Mouse (Mus musculus) stomach, embryonic 15.5 days (tissue): ENCODE measurements at regions not wholly inside any gene's neighbourhood (a gene's known extent, or its start where the extent isn't known, plus 50 kb on each side); places are given as distances from the start of the nearest gene placed in this dataset.

Source experiments
- ATAC-seq: fragments of 200-750 bp; cut with Nextera tagmentation; 2 replicates; pipeline ENCODE4 v1.8.0; 2017; ENCODE audit warnings: low read depth, moderate number of reproducible peaks, moderate TSS enrichment; ENCODE audit not compliant: insufficient read depth, low FRiP score
- H3K27ac ChIP-seq: fragments of 300-500 bp; sonication (generic); 2 replicates; pipeline ENCODE4 v1.5.1; 2015; ENCODE audit warnings: mild to moderate bottlenecking, inconsistent platforms
- H3K27me3 ChIP-seq: fragments of 300-500 bp; sonication (generic); replicated peaks from 2 replicates; pipeline ENCODE4 v1.6.1; 2015; ENCODE audit warnings: inconsistent platforms
- H3K36me3 ChIP-seq: fragments of 300-500 bp; sonication (generic); 2 replicates; pipeline ENCODE4 v1.6.1; 2015; ENCODE audit warnings: inconsistent platforms
- H3K4me1 ChIP-seq: fragments of 300-500 bp; sonication (generic); 2 replicates; pipeline ENCODE4 v1.6.1; 2015; ENCODE audit warnings: inconsistent platforms
- H3K4me2 ChIP-seq: fragments of 300-500 bp; sonication (generic); 2 replicates; pipeline ENCODE4 v1.6.1; 2015; ENCODE audit warnings: mild to moderate bottlenecking, inconsistent platforms
- H3K4me3 ChIP-seq: fragments of 300-500 bp; sonication (generic); replicated peaks from 2 replicates; pipeline ENCODE4 v1.5.1; 2015; ENCODE audit warnings: inconsistent platforms
- H3K9ac ChIP-seq: fragments of 300-500 bp; sonication (generic); 2 replicates; pipeline ENCODE4 v1.6.1; 2015; ENCODE audit warnings: inconsistent platforms
- H3K9me3 ChIP-seq: fragments of 300-500 bp; sonication (generic); 2 replicates; pipeline ENCODE4 v1.6.1; 2016; ENCODE audit warnings: inconsistent platforms
- WGBS: fragments of 180-500 bp; shearing (Covaris S2); methylation state at CpG from one replicate; pipeline ENCODE4 v1.1.7; 2015; 5-methylcytosine and 5-hydroxymethylcytosine counted together

GRCm38 (mm10) chr2:178631966-178632365 lies 201.6 kb downstream of the Cdh26 start:
- no peak for ATAC-seq
- no peaks in the 10 kb centered on the region for H3K9me3 ChIP-seq
- no peak overlapping the region for H3K27ac ChIP-seq
- H3K4me1 ChIP-seq, result peaks cover 34% of the 10 kb centered on the region
- H3K27me3 ChIP-seq, result no peaks in the 10 kb centered on the region
- no peaks in the 10 kb centered on the region for H3K36me3 ChIP-seq
- H3K4me2 ChIP-seq, result no peak overlapping the region
- H3K4me3 ChIP-seq, result no peak overlapping the region
- no peak overlapping the region for H3K9ac ChIP-seq
- WGBS, result 62% methylated on average over 12 of the region's 12 CpGs

GRCm38 (mm10) chr2:178632831-178633585 lies 202.7 kb downstream of the Cdh26 start:
- Histone ChIP-seq H3K27me3 (no peaks in the 10 kb centered on the region), H3K36me3 (no peaks in the 10 kb centered on the region), H3K4me3 (no peak overlapping the region), H3K4me2 (no peak overlapping the region), H3K27ac (no peak overlapping the region), H3K4me1 (peaks cover 28% of the 10 kb centered on the region), H3K9ac (no peak overlapping the region), H3K9me3 (no peaks in the 10 kb centered on the region)
- 76% methylated on average over 13 of the region's 13 CpGs for WGBS
- no peak for ATAC-seq

- no peak overlapping the region for H3K4me3 ChIP-seq
- no peak overlapping the region for H3K4me2 ChIP-seq
- whole genome bisulfite sequencing, result 51% methylated on average over 10 of the region's 10 CpGs
- no peaks in the 10 kb centered on the region for H3K27me3 ChIP-seq
- H3K9me3 ChIP-seq, result no peaks in the 10 kb centered on the region
- H3K36me3 ChIP-seq, result no peaks in the 10 kb centered on the region
- H3K9ac ChIP-seq, result no peak overlapping the region
- ATAC-seq, result no peak
- H3K27ac ChIP-seq, result no peak overlapping the region
- peaks cover 26% of the 10 kb centered on the region for H3K4me1 ChIP-seq
These were observed 203.8 kb downstream of the Cdh26 start for GRCm38 (mm10) chr2:178634116-178634515.

- 33% methylated on average over 4 of the region's 4 CpGs for WGBS
- Histone ChIP-seq H3K4me3 (no peak overlapping the region), H3K27me3 (no peaks in the 10 kb centered on the region), H3K9me3 (no peaks in the 10 kb centered on the region), H3K9ac (no peak overlapping the region), H3K4me1 (peaks cover 24% of the 10 kb centered on the region), H3K4me2 (no peak overlapping the region), H3K27ac (no peak overlapping the region), H3K36me3 (no peaks in the 10 kb centered on the region)
- no peak for ATAC-seq
These were observed 205.4 kb downstream of the Cdh26 start for GRCm38 (mm10) chr2:178635685-178636084.

DNA sequence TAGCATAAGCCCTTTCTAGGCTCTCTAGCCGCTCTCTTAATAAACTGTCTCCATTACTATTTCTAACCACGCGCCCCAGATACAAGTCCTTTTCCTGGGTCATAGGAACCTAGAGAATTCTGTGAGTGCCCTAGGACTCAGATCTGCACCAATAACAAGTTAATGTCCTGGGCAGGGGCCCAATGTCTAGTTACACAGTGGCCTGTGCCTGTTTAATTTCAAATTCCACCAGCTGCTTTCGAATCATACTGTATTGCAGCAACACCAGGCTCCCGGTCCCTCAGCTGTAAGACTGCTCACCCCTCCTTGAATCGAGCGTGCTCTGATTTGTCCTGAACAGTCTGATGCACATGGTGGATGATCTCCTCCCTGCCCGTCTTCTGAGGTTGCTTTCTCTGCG lies 206.6 kb downstream of the Cdh26 start:
- no peak overlapping the region for H3K4me3 ChIP-seq
- no peaks in the 10 kb centered on the region for H3K27me3 ChIP-seq
- no peak overlapping the region for H3K4me2 ChIP-seq
- no peak overlapping the region for H3K27ac ChIP-seq
- H3K9ac ChIP-seq, result no peak overlapping the region
- no peaks in the 10 kb centered on the region for H3K36me3 ChIP-seq
- no peak for ATAC-seq
- 75% methylated on average over 9 of the region's 9 CpGs for WGBS
- no peaks in the 10 kb centered on the region for H3K9me3 ChIP-seq
- H3K4me1 ChIP-seq, result peaks cover 22% of the 10 kb centered on the region

DNA sequence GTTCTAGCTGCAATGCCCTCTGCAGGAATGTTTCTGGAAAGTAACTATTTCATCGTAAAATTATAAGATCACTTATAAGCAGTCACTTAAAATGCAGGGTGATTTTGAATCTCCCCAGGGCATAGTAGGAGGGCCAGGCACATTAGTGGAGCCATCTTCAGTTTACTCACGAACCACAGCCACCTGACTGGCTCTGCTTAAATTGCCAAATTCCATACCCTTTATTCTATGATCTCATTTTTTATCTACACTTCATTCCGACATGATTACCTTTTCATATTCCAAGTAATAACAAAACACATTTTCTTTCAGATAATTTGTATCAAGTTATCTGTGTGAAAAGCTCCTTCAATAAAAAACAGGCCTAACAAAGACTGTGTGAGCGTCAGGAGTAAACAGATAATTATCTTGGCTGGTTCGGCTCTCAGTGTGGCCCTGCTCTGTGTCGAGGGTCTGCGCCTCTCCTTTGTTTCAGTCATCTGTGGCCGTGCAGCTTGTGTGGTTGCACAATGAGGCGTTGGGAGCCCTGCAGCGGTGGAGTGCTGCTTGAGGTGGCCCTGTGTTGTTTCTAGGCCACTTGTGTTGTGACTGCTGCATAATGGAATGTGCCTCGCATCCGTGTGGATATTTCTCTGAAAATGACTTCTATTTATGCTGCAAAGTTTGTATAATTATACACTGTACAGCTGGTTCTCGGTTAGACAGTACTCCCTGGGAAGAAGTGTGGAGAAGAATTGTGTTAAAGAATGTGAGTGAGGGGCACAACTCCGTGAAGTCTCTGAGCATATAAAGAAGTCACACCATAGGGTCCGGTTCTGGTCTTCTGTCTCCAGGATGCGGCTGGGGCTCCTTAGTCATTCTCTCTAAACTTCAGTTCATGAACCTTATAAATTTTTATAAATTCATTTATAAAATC lies 212.1 kb downstream of the Cdh26 start:
- Histone ChIP-seq H3K4me1 (0 out of 2 replicates have a peak, but pooled peaks cover 5% of the 10 kb centered on the region), H3K4me3 (no peak overlapping the region), H3K9me3 (no peaks in the 10 kb centered on the region), H3K27ac (no peak overlapping the region), H3K9ac (no peak overlapping the region), H3K4me2 (no peak overlapping the region), H3K27me3 (no peaks in the 10 kb centered on the region), H3K36me3 (no peaks in the 10 kb centered on the region)
- no peak for ATAC-seq
- 46% methylated on average over 16 of the region's 16 CpGs for WGBS

DNA sequence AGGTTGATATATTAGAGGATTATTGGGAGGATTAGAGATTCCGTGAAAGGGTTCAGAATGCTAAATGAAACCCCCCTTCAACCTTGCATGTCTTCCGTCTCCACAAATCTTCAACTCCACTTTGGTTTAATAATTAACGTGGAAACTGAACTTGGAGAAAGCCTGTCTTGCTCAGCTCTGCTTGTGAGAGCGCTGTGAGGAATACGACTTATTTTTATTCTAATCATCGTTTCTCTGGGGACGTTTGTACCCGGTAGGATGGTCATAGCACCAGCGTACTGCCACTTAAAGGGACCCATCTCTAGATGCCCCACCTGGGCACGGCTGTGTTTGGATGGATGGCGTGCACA lies 212.7 kb downstream of the Cdh26 start:
- 53% methylated on average over 11 of the region's 11 CpGs for WGBS
- no peak for ATAC-seq

GRCm38 (mm10) chr2:178643841-178644240 lies 213.5 kb downstream of the Cdh26 start:
- Histone ChIP-seq H3K9me3 (no peaks in the 10 kb centered on the region), H3K4me3 (no peak overlapping the region), H3K36me3 (no peaks in the 10 kb centered on the region), H3K27me3 (no peaks in the 10 kb centered on the region), H3K27ac (no peak overlapping the region), H3K9ac (no peak overlapping the region), H3K4me1 (0 out of 2 replicates have a peak, but pooled peaks cover 5% of the 10 kb centered on the region), H3K4me2 (no peak overlapping the region)
- 45% methylated on average over 4 of the region's 4 CpGs for WGBS
- no peak for ATAC-seq

More for the DNA sequence above, 212.7 kb downstream of the Cdh26 start:
- Histone ChIP-seq H3K4me2 (no peak overlapping the region), H3K9ac (no peak overlapping the region), H3K4me3 (no peak overlapping the region), H3K27ac (no peak overlapping the region), H3K27me3 (no peaks in the 10 kb centered on the region), H3K36me3 (no peaks in the 10 kb centered on the region), H3K4me1 (0 out of 2 replicates have a peak, but pooled peaks cover 5% of the 10 kb centered on the region), H3K9me3 (no peaks in the 10 kb centered on the region)

GRCm38 (mm10) chr2:178660071-178660470 lies 229.7 kb downstream of the Cdh26 start:
- no peak overlapping the region for H3K27ac ChIP-seq
- H3K36me3 ChIP-seq, result no peaks in the 10 kb centered on the region
- ATAC-seq, result no peak

DNA sequence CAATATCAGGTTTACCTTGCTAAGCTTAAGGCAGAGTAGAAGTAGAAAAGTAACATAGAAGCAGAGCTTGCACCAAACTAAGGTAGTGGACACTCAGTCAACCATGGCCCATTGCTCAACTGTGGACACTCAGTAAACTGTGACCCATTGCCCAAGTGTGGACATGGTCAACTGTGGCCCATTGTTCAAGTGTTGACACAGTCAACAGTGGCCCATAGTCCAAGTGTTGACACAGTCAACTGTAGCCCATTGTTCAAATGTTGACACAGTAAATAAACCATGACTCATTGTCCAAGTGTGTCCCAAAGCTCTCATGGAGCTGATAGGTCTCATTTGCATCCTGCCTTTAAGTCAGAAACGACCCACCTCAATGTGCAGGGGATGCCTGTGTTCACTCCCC lies 232.1 kb downstream of the Cdh26 start:
- H3K27ac ChIP-seq, result no peak overlapping the region
- peak; percentile 84 for ATAC-seq
- 0 out of 2 replicates have a peak, but pooled peaks cover 4% of the 10 kb centered on the region for H3K27me3 ChIP-seq
- H3K9me3 ChIP-seq, result no peaks in the 10 kb centered on the region
- H3K4me3 ChIP-seq, result no peak overlapping the region
- H3K9ac ChIP-seq, result no peak overlapping the region
- H3K4me2 ChIP-seq, result no peak overlapping the region
- 38% methylated on average over 1 of the region's 1 CpGs for whole genome bisulfite sequencing
- no peaks in the 10 kb centered on the region for H3K4me1 ChIP-seq
- no peaks in the 10 kb centered on the region for H3K36me3 ChIP-seq

More at GRCm38 (mm10) chr2:178660071-178660470, 229.7 kb downstream of the Cdh26 start:
- Histone ChIP-seq H3K4me2 (no peak overlapping the region), H3K9me3 (no peaks in the 10 kb centered on the region), H3K9ac (no peak overlapping the region), H3K4me1 (no peaks in the 10 kb centered on the region), H3K4me3 (no peak overlapping the region), H3K27me3 (0 out of 2 replicates have a peak, but pooled peaks cover 4% of the 10 kb centered on the region)
- 87% methylated on average over 2 of the region's 2 CpGs for WGBS

DNA sequence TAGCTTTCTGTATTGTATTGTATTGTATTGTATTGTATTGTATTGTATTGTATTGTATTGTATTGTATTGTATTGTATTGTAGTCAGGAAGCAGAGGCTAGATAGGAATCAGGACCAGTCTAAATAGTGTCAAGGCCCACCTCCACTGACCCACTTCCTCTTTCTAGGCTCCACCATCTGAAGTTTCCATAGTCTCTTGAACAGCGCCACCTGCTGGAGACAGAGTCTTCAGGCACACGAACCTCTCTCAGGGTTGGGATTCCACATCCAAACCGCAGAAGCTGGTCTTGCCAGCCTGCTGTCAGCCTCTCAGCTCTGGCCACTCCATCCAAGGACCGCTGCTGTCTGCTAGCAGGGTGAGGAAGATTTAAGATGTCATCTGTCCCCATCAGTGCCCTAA lies 234.6 kb downstream of the Cdh26 start:
- no peaks in the 10 kb centered on the region for H3K4me1 ChIP-seq
- no peak overlapping the region for H3K4me3 ChIP-seq
- no peak overlapping the region for H3K4me2 ChIP-seq
- no peaks in the 10 kb centered on the region for H3K36me3 ChIP-seq
- H3K27ac ChIP-seq, result no peak overlapping the region
- no peak for ATAC-seq
- WGBS, result 9% methylated on average over 4 of the region's 4 CpGs
- H3K27me3 ChIP-seq, result peaks cover 14% of the 10 kb centered on the region
- H3K9ac ChIP-seq, result no peak overlapping the region
- H3K9me3 ChIP-seq, result no peaks in the 10 kb centered on the region

DNA sequence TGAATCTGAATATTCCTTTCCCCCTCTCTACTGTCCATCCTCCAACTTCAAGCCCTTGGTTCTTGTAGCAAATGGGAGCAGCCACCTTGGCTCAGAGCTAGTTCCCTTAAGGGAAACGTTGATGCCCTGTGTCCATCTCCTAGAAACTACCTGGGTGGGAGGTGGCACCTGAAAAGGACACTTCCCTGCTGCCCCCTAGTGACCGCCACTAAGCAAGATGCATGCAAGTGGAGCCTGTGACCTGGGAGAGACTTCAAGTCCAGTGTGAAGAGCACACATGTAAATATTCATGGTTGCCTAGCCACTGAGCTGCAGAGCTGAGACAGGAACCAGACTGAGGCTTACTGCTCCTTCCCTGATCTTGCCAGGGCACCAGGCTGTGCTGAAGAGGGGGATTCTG lies 238.1 kb downstream of the Cdh26 start:
- no peak for ATAC-seq
- no peak overlapping the region for H3K4me3 ChIP-seq
- no peaks in the 10 kb centered on the region for H3K9me3 ChIP-seq
- H3K9ac ChIP-seq, result no peak overlapping the region
- peaks cover 14% of the 10 kb centered on the region for H3K27me3 ChIP-seq
- H3K4me2 ChIP-seq, result no peak overlapping the region
- no peaks in the 10 kb centered on the region for H3K36me3 ChIP-seq
- H3K4me1 ChIP-seq, result no peaks in the 10 kb centered on the region
- no peak overlapping the region for H3K27ac ChIP-seq
- 15% methylated on average over 2 of the region's 2 CpGs for WGBS
